Mouse (Mus musculus) G1E (cell line): ENCODE measurements around the gene Hic1. TPM values are rescaled to one million over a fixed set of nuclear protein-coding genes. Genes with fewer than 3 reads are reported as not detected.

ENCODE experiments used
- ATAC-seq: 2 replicates; pipeline ENCODE4 v1.8.0; 2016; ENCODE audit warnings: mild to moderate bottlenecking; ENCODE audit not compliant: insufficient number of reproducible peaks, poor library complexity, low FRiP score, severe bottlenecking; ENCODE audit errors: extremely low read depth
- DNase-seq: peaks from one replicate; pipeline ENCODE4 v3.0.0; 2012; ENCODE audit warnings: low spot score
- H3K27me3 ChIP-seq: 2 replicates; pipeline ENCODE4 v1.6.1; 2012; ENCODE audit warnings: mild to moderate bottlenecking, low read length, inconsistent platforms; ENCODE audit not compliant: insufficient read depth
- H3K36me3 ChIP-seq: replicated peaks from 2 replicates; pipeline ENCODE3; 2012; ENCODE audit warnings: mild to moderate bottlenecking, inconsistent platforms
- H3K4me1 ChIP-seq: 2 replicates; pipeline ENCODE4 v1.6.1; 2012; ENCODE audit warnings: low read depth, low read length, inconsistent platforms, mixed read lengths; ENCODE audit not compliant: insufficient read depth
- H3K4me3 ChIP-seq: 2 replicates; pipeline ENCODE4 v1.5.1; 2012; ENCODE audit warnings: low read depth, mild to moderate bottlenecking, inconsistent platforms, low read length, moderate library complexity, mixed read lengths
- H3K9me3 ChIP-seq: replicated peaks from 2 replicates; pipeline ENCODE4 v1.6.1; 2012; ENCODE audit warnings: inconsistent platforms
- CTCF ChIP-seq: IDR thresholded peaks from 2 replicates; pipeline ENCODE4 v1.5.1; 2012; ENCODE audit warnings: low read depth, low read length, inconsistent platforms, mixed read lengths
- GATA1 ChIP-seq: IDR thresholded peaks from 2 replicates; pipeline ENCODE4 v1.6.1; 2012; ENCODE audit warnings: borderline replicate concordance, low read length, inconsistent platforms, mixed read lengths
- GATA2 ChIP-seq: IDR thresholded peaks from 2 replicates; pipeline ENCODE4 v1.6.1; 2012; ENCODE audit warnings: low read depth, low read length, inconsistent platforms, borderline replicate concordance
- POLR2AphosphoS5 ChIP-seq: IDR thresholded peaks from 2 replicates; pipeline ENCODE4 v1.6.1; 2012; ENCODE audit warnings: low read depth, low read length, inconsistent platforms; ENCODE audit not compliant: insufficient replicate concordance
- TAL1 ChIP-seq: conservative IDR thresholded peaks from 2 replicates; pipeline ENCODE4 v1.6.1; 2012; ENCODE audit warnings: low read depth, low read length, inconsistent platforms, mixed read lengths
- polyA plus RNA-seq: library from polyadenylated mRNA; stranded (reverse); fragments of >175 nt; gene quantifications from 2 replicates; pipeline ENCODE4 v1.2.3, GENCODE M21; 2012
- total RNA-seq, 2 experiments: library from RNA; stranded (forward) in 1 of 2; stranded (reverse) in 1 of 2; fragments of 200-1000 nt in 1 of 2; fragments of >200 nt in 1 of 2; fragmentation: Nextera tagmentation in 1 of 2; gene quantifications; 2 replicates each; pipeline ENCODE4 v1.2.3; 2014 to 2017

The Hic1 gene
- total and polyA plus RNA-seq, 3 experiments = 0.05 to 0.22 TPM; not detected in 1

GRCm38 (mm10) chr11:75167643-75168589 lies 1.4 kb downstream of the Hic1 start:
- TF ChIP-seq POLR2AphosphoS5 (no peak), CTCF (no peak), TAL1 (no peak), GATA2 (no peak), GATA1 (no peak)
- H3K4me1 ChIP-seq = peaks cover 28% of the 10 kb centered on the region
- peaks cover 52% of the 10 kb centered on the region for H3K27me3 ChIP-seq
- H3K9me3 ChIP-seq = peaks cover 64% of the 10 kb centered on the region
- H3K36me3 ChIP-seq = peaks cover 36% of the 10 kb centered on the region
- peak overlapping the region; percentile 29; the same call in 1 of the 2 replicates for H3K4me3 ChIP-seq
- ATAC-seq (no peak), DNase-seq (no peak)

GRCm38 (mm10) chr11:75166861-75167642 lies 2.3 kb downstream of the Hic1 start:
- peaks cover 45% of the 10 kb centered on the region for H3K36me3 ChIP-seq
- no peak for TF ChIP-seq TAL1
- no peak for TF ChIP-seq GATA1
- no peak for TF ChIP-seq GATA2
- TF ChIP-seq CTCF = no peak
- ATAC-seq (no peak), DNase-seq (no peak)
- H3K4me1 ChIP-seq = peaks cover 20% of the 10 kb centered on the region
- H3K9me3 ChIP-seq = peaks cover 56% of the 10 kb centered on the region
- H3K27me3 ChIP-seq = peaks cover 43% of the 10 kb centered on the region
- peak overlapping the region; percentile 29; the same call in 1 of the 2 replicates for H3K4me3 ChIP-seq

- Histone ChIP-seq H3K4me1 (peaks cover 16% of the 10 kb centered on the region), H3K27me3 (peaks cover 36% of the 10 kb centered on the region), H3K36me3 (peaks cover 52% of the 10 kb centered on the region), H3K9me3 (peaks cover 53% of the 10 kb centered on the region), H3K4me3 (peak overlapping the region; percentile 24; the same call in 1 of the 2 replicates)
- TF ChIP-seq POLR2AphosphoS5 = no peak
- no peak for TF ChIP-seq TAL1
- TF ChIP-seq GATA2 = no peak
- no peak for TF ChIP-seq GATA1
- TF ChIP-seq CTCF = no peak
- DNase-seq (no peak), ATAC-seq (no peak)
These were observed 3.0 kb downstream of the Hic1 start for GRCm38 (mm10) chr11:75166193-75166842.

GRCm38 (mm10) chr11:75165441-75166192 lies 3.7 kb downstream of the Hic1 start:
- peaks cover 29% of the 10 kb centered on the region for H3K27me3 ChIP-seq

GRCm38 (mm10) chr11:75164750-75165149 lies 4.6 kb downstream of the Hic1 start:
- Histone ChIP-seq H3K36me3 (peaks cover 68% of the 10 kb centered on the region), H3K4me3 (no peak overlapping the region; the same call in 1 of the 2 replicates), H3K4me1 (peaks cover 16% of the 10 kb centered on the region), H3K27me3 (peaks cover 20% of the 10 kb centered on the region), H3K9me3 (peaks cover 45% of the 10 kb centered on the region)
- no peak for TF ChIP-seq GATA2
- TF ChIP-seq CTCF = no peak
- no peak for TF ChIP-seq TAL1
- DNase-seq = peak; percentile 62
- ATAC-seq = peak; percentile 40; the same call in 1 of the 2 replicates

More at GRCm38 (mm10) chr11:75165441-75166192, 3.7 kb downstream of the Hic1 start:
- peaks cover 59% of the 10 kb centered on the region for H3K36me3 ChIP-seq
- peaks cover 51% of the 10 kb centered on the region for H3K9me3 ChIP-seq
- no peak for TF ChIP-seq POLR2AphosphoS5
- no peak for TF ChIP-seq TAL1
- 0 out of 2 replicates have a peak, but pooled peaks have one; percentile 28 for TF ChIP-seq CTCF
- TF ChIP-seq GATA2 = no peak
- TF ChIP-seq GATA1 = no peak
- H3K4me1 ChIP-seq = peaks cover 16% of the 10 kb centered on the region
- ATAC-seq (no peak), DNase-seq (no peak)
- H3K4me3 ChIP-seq = peak overlapping the region; percentile 24; the same call in 1 of the 2 replicates
